Mouse (Mus musculus) E14TG2a.4 (cell line): ENCODE measurements around the gene Gm32802.
"Not testable (repeated sequence)": the region's sequence is repeated elsewhere in the genome, so short reads cannot be mapped to it uniquely, and the experiment has no call there.

ENCODE experiments used
- H3K27me3 ChIP-seq: 2 replicates; pipeline ENCODE4 v1.6.1; 2014; ENCODE audit warnings: low read length, control low read depth; ENCODE audit not compliant: insufficient read depth
- H3K36me3 ChIP-seq: 2 replicates; pipeline ENCODE4 v1.6.1; 2014; ENCODE audit warnings: low read length, control low read depth; ENCODE audit not compliant: insufficient read depth
- H3K4me1 ChIP-seq: replicated peaks from 2 replicates; pipeline ENCODE4 v1.6.1; 2014; ENCODE audit warnings: low read depth, low read length, control low read depth
- H3K4me3 ChIP-seq: replicated peaks from 2 replicates; pipeline ENCODE4 v1.5.1; 2014; ENCODE audit warnings: mild to moderate bottlenecking, low read length
- H3K9me3 ChIP-seq: 2 replicates; pipeline ENCODE4 v1.6.1; 2014; ENCODE audit warnings: low read length, control low read depth
- CTCF ChIP-seq: conservative IDR thresholded peaks from 2 replicates; pipeline ENCODE4 v1.5.1; 2014; ENCODE audit warnings: low read length
- NANOG ChIP-seq: IDR thresholded peaks from 2 replicates; pipeline ENCODE4 v1.6.1; 2014; ENCODE audit warnings: borderline replicate concordance, low read length, mixed read lengths
- POU5F1 ChIP-seq: IDR thresholded peaks from 2 replicates; pipeline ENCODE4 v1.6.1; 2014; ENCODE audit warnings: low read length, borderline replicate concordance

Gene Gm32802

DNA sequence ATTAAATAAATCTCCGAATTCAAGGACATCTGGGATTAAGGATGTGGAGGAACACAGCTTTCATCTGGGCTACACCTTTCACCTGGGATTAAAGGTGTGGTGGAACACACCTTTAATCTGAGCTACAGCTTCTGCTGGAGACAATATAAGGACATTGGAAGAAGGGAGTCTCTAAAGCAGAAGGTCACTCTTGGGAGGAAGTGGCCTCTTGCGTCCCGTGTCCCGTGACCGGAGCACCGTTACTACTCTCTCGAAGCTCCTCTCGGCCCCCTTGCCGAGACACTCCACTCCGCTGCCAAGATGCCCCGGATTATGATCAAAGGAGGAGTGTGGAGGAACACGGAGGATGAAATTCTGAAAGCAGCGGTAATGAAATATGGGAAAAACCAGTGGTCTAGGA is at the start of gene Gm32802:
Gm32802 (plus strand) TSS at position 301 of the 400 bp plus-strand sequence.
- H3K36me3 ChIP-seq, H3K4me1 ChIP-seq, H3K27me3 ChIP-seq, H3K4me3 ChIP-seq, H3K9me3 ChIP-seq: not testable (repeated sequence)

DNA sequence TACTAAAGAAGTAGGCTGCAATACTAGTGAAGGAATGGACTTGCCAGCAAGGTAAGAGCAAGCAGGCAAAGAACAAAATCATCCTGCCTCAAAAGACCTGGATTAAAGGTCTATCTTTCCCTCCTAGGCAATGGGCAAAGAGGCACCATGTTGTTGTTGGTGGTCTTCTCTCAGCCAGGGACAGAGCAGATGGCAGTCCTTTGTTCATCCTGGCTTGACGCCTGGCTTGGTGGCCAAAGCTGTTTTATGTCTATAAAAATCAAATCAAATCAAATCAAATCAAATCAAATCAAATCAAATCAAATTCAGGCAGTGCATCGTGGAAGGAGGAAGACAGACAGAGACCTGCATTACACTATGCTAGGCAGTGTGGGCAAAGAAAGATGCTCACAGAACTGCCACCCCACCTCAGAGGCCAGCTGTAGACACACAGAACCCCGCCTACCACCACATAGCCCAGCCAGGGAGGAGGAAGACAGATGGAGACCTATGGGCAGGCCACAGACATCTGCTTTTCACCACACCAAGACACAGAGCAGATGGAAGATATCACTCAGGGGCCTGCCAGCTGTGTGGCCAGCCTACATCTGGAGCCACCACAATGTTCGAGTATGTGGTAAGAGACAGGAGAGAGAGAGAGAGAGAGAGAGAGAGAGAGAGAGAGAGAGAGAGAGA is 42.6 kb upstream of the Gm32802 start:
- H3K4me3 ChIP-seq, H3K9me3 ChIP-seq, H3K27me3 ChIP-seq, H3K4me1 ChIP-seq, H3K36me3 ChIP-seq: not testable (repeated sequence)

DNA sequence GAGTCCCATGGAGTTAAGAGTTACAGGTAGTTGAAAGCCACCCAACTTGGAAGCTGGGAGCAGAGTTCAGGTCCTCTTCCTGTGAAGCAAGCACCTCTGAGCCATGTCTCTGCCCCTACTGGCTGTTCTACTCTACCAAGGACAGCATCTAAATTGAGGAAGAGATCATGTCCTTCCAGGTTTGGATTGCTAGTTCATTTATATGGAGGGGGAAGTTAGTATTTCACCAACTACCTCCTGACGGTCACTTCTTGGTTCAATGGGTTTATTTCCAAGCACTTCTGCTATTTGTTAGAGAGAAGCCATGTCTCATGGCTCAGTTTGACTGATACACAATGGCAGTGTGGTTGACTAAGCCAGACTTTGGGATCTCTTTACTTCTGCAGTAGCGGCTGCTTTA is 30.9 kb upstream of the Gm32802 start:
- H3K27me3 ChIP-seq, H3K9me3 ChIP-seq, H3K4me1 ChIP-seq, H3K36me3 ChIP-seq, H3K4me3 ChIP-seq: not testable (repeated sequence)

DNA sequence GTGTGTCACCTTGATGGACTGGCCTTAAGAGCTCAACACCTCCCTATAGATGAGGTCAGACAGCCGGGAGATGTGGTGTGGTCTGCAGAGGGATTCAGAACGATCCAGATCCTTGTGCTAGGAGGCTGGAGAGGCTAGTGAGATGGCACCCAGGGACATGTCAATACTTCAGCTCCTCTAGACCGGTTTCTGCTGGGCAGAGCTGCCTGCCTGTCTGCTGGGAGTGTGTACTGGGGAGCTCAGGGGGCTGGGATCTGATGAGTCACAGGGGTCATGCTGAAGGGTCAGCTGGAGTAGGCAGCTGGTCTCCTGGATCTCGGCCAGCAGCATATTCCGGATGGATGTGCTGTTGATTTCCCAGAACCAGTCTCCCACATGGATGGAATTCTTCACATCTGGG is 25.9 kb upstream of the Gm32802 start:
- not testable (repeated sequence) for H3K4me3 ChIP-seq, H3K36me3 ChIP-seq, H3K9me3 ChIP-seq, H3K4me1 ChIP-seq, H3K27me3 ChIP-seq

DNA sequence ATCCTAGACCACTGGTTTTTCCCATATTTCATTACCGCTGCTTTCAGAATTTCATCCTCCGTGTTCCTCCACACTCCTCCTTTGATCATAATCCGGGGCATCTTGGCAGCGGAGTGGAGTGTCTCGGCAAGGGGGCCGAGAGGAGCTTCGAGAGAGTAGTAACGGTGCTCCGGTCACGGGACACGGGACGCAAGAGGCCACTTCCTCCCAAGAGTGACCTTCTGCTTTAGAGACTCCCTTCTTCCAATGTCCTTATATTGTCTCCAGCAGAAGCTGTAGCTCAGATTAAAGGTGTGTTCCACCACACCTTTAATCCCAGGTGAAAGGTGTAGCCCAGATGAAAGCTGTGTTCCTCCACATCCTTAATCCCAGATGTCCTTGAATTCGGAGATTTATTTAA is 17.8 kb upstream of the Gm32802 start, which contains the start of gene Gm32717:
Gm32717 (minus strand) TSS at position 101 of the 400 bp plus-strand sequence.
- H3K4me3 ChIP-seq, H3K9me3 ChIP-seq, H3K4me1 ChIP-seq, H3K27me3 ChIP-seq, H3K36me3 ChIP-seq: not testable (repeated sequence)

DNA sequence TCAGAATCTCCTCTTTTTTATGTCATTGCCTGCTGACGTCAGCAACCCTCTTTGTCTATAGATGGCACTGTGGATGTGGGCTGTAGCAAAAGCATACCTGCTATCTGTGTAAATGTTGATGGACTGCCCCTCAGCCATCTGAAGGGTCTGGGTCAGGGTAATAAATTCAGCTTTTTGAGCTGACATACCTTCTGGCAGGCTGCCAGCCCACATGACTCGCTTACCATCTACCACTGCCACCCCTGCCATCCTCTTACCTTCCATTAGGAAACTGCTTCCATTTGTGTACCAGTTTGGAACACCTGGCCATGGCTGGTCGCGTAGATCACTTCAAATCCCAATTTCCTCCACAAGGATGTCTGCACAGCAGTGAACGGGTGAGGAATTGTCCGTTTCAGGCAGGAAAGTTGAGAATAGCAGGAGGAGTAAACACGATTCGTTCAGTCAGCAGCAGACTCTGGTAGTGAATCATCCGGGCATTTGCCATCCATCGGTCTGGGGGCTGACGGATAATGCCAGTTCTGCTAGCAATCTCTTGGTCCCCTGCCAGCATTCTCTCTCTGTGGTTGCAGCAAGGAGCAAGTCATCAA is 9.4 kb upstream of the Gm32802 start:
- H3K9me3 ChIP-seq, result peaks cover 25% of the 10 kb centered on the region
- not testable (repeated sequence) for H3K4me1 ChIP-seq, H3K4me3 ChIP-seq, H3K36me3 ChIP-seq, H3K27me3 ChIP-seq

DNA sequence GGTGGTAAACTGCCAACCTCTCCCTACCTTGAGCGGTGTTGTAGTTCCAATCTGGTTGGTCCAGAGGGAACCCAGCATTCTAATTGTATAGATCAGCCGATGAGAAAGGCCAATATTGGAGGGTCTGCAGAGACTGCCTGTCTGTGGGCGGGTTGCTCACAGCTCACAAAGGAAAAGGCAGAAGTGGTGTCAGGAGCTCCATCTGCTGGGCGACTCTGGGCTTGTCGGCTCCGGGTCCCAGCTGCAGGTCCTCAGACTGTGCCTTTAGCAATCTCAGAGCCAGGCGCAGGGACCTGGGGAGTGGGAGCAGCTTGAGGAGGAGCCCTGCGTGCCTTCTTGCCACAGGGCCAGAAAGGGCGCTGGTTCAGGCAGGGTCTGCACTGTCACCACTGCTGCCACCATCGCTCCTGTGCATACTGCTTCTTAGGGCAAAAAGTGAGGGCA is 7.6 kb upstream of the Gm32802 start:
- H3K4me3 ChIP-seq, result no peak overlapping the region
- TF ChIP-seq CTCF (no peak; the same call in 1 of the 2 replicates), NANOG (no peak), POU5F1 (no peak)
- H3K27me3 ChIP-seq, result no peaks in the 10 kb centered on the region
- H3K36me3 ChIP-seq, result no peaks in the 10 kb centered on the region
- H3K9me3 ChIP-seq, result peaks cover 25% of the 10 kb centered on the region
- H3K4me1 ChIP-seq, result no peaks in the 10 kb centered on the region

DNA sequence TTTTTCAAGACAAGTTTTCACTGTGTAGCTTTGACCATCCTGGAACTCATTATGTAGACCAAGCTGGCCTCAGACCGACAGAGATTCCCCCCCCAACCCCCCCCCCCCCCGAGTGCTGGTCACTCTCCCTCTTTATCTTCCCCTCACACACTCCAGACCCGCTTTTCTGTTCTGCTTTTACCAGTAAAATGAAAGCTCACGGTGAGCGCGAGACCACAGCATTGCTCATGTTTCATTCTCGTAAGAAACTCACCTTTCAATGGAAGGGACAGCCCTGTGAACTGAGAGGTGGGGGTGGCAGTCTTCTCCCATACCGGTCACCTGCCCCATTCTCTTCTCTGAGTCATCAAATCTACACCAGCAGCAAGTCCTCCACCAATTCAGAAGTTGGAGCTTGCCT is 10.3 kb downstream of the Gm32802 start:
- H3K9me3 ChIP-seq, H3K27me3 ChIP-seq, H3K36me3 ChIP-seq, H3K4me3 ChIP-seq, H3K4me1 ChIP-seq: not testable (repeated sequence)

DNA sequence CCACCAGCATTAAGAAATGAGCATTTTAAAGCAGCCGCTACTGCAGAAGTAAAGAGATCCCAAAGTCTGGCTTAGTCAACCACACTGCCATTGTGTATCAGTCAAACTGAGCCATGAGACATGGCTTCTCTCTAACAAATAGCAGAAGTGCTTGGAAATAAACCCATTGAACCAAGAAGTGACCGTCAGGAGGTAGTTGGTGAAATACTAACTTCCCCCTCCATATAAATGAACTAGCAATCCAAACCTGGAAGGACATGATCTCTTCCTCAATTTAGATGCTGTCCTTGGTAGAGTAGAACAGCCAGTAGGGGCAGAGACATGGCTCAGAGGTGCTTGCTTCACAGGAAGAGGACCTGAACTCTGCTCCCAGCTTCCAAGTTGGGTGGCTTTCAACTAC is 12.9 kb downstream of the Gm32802 start:
- H3K4me1 ChIP-seq, H3K9me3 ChIP-seq, H3K4me3 ChIP-seq, H3K36me3 ChIP-seq, H3K27me3 ChIP-seq: not testable (repeated sequence)

DNA sequence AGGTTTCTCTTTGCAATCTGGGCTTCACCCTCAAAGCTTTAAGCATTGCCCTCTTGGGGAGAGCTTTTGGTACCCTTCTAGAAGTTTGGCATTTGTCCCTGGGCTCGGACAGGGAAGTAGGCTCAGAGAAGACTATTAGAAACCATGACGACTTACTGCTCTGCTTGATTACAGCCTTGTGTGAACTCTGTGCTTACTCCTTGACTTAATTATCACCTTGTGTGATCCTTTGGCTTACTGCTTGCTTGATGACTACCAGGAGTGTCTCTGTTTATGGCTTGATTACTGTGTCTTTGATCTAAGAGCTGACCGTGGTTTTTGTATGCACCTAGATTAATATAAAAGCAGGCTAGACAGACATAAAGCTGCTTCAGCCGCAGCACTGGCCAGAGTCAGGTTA is 19.6 kb downstream of the Gm32802 start:
- not testable (repeated sequence) for H3K9me3 ChIP-seq, H3K4me1 ChIP-seq, H3K36me3 ChIP-seq, H3K27me3 ChIP-seq, H3K4me3 ChIP-seq

DNA sequence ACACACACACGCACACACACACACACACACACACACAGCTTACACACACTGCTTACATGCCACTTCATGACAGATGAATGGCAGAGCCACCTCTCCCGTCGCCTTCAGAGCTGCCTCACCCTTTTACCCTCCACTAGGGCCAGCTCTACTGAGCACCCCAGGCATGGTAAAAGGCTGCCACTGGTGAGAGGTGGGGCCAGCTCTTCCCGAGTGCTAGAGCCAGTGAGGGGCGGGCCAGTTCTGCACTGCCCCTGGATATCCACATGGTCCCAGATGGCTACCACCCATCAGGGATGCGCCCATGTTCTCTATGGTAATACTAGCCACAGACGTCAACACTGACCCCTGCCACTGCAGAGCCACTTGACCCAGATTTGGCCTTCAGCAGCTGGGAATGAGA is 24.1 kb downstream of the Gm32802 start:
- not testable (repeated sequence) for H3K36me3 ChIP-seq, H3K9me3 ChIP-seq, H3K4me1 ChIP-seq, H3K4me3 ChIP-seq, H3K27me3 ChIP-seq

DNA sequence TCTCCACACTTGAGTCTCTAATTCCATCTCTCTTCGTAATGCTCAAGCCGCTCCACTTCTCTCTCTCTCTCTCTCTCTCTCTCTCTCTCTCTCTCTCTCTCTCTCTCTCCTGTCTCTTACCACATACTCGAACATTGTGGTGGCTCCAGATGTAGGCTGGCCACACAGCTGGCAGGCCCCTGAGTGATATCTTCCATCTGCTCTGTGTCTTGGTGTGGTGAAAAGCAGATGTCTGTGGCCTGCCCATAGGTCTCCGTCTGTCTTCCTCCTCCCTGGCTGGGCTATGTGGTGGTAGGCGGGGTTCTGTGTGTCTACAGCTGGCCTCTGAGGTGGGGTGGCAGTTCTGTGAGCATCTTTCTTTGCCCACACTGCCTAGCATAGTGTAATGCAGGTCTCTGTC is 24.5 kb downstream of the Gm32802 start:
- H3K27me3 ChIP-seq, H3K36me3 ChIP-seq, H3K9me3 ChIP-seq, H3K4me3 ChIP-seq, H3K4me1 ChIP-seq: not testable (repeated sequence)
